Mouse (Mus musculus) intestine, embryonic 15.5 days (tissue): ENCODE measurements around the gene Pi16. TPM values are rescaled to one million over a fixed set of nuclear protein-coding genes. Genes with fewer than 3 reads are reported as not detected.

Experiments
- ATAC-seq: fragments of 200-750 bp; cut with Nextera tagmentation; 2 replicates; pipeline ENCODE4 v1.8.0; 2017; ENCODE audit warnings: moderate TSS enrichment, moderate library complexity
- H3K27ac ChIP-seq: fragments of 300-500 bp; sonication (generic); 2 replicates; pipeline ENCODE4 v1.5.1; 2015; ENCODE audit warnings: mild to moderate bottlenecking, inconsistent platforms
- H3K27me3 ChIP-seq: fragments of 300-500 bp; sonication (generic); replicated peaks from 2 replicates; pipeline ENCODE4 v1.6.1; 2015; ENCODE audit warnings: inconsistent platforms
- H3K36me3 ChIP-seq: fragments of 300-500 bp; sonication (generic); 2 replicates; pipeline ENCODE4 v1.6.1; 2015; ENCODE audit warnings: inconsistent platforms
- H3K4me1 ChIP-seq: fragments of 300-500 bp; sonication (generic); replicated peaks from 2 replicates; pipeline ENCODE4 v1.6.1; 2015; ENCODE audit warnings: inconsistent platforms
- H3K4me2 ChIP-seq: fragments of 300-500 bp; sonication (generic); replicated peaks from 2 replicates; pipeline ENCODE4 v1.6.1; 2015; ENCODE audit warnings: mild to moderate bottlenecking, inconsistent platforms
- H3K4me3 ChIP-seq: fragments of 300-500 bp; sonication (generic); replicated peaks from 2 replicates; pipeline ENCODE4 v1.5.1; 2015; ENCODE audit warnings: inconsistent platforms
- H3K9ac ChIP-seq: fragments of 300-500 bp; sonication (generic); 2 replicates; pipeline ENCODE4 v1.6.1; 2015; ENCODE audit warnings: inconsistent platforms
- H3K9me3 ChIP-seq: fragments of 300-500 bp; sonication (generic); 2 replicates; pipeline ENCODE4 v1.6.1; 2016; ENCODE audit warnings: inconsistent platforms
- WGBS: fragments of 180-500 bp; shearing (Covaris S2); methylation state at CpG from one replicate; pipeline ENCODE4 v1.1.7; 2015; 5-methylcytosine and 5-hydroxymethylcytosine counted together
- polyA plus RNA-seq: library from polyadenylated mRNA; unstranded; fragments of >200 nt; fragmentation: Nextera tagmentation; extraction: Ambion mirVana; gene quantifications from 2 replicates; pipeline ENCODE4 v1.2.1, GENCODE M21; 2015

Gene Pi16
- polyA plus RNA-seq, 1 experiment from 2014 or later: 0.72 TPM

DNA sequence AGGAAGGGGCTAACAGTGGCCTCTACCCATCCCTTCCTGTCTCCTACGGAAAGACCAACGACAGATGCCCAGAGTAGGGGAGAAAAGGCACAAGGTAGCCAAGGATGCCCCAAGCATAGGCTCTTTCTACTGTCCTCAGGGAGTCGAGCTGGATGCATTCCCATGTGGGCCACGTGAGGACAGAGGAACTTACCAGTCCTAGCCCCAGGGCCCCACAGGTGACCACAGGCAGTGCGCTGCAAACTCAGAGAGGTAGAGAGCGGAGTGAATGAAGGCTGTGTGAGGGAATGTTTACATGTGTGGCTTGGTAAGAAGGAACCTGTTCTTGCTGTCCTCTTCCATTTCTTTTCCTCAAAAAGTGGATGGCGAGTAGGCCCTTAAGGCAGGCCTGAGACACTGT is 11.6 kb upstream of the Pi16 start:
- ATAC-seq: no peak
- no peak overlapping the region for H3K4me3 ChIP-seq
- H3K9me3 ChIP-seq: no peaks in the 10 kb centered on the region
- H3K27ac ChIP-seq: no peak overlapping the region
- no peaks in the 10 kb centered on the region for H3K36me3 ChIP-seq
- 65% methylated on average over 7 of the region's 7 CpGs for WGBS
- no peak overlapping the region for H3K4me2 ChIP-seq
- H3K27me3 ChIP-seq: no peaks in the 10 kb centered on the region
- peaks cover 18% of the 10 kb centered on the region for H3K4me1 ChIP-seq
- no peak overlapping the region for H3K9ac ChIP-seq

DNA sequence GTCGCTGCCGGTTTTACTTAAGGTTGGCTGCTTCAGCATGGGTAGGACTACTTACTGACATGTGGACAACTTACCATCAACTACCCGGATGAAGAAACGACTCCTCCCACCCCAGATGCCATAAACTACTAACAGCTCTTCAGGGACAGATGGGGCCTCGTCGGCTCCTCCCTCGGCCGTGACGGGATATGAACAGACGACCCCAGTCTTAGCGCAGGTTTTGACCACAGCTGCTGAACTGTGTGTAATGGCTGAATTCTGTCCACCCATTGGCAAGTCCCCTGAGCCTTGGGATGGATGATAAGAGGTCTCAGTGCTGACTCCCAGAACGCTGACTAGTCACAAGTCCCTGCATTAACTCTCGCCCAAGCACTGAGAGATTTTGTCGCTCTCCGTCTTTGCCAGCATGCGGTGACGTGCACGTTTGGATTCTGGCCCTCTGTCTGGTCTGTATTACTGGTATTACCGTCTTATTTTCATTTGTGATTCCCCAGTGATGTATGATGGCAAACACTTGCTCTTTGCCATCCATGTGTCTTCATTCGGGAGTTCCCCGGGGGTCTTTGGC is 7.3 kb upstream of the Pi16 start:
- Histone ChIP-seq H3K27me3 (no peaks in the 10 kb centered on the region), H3K9me3 (no peaks in the 10 kb centered on the region), H3K27ac (no peak overlapping the region), H3K36me3 (no peaks in the 10 kb centered on the region), H3K4me3 (no peak overlapping the region), H3K4me1 (peaks cover 6% of the 10 kb centered on the region), H3K9ac (no peak overlapping the region), H3K4me2 (no peak overlapping the region)
- no peak for ATAC-seq
- WGBS: 72% methylated on average over 21 of the region's 21 CpGs

DNA sequence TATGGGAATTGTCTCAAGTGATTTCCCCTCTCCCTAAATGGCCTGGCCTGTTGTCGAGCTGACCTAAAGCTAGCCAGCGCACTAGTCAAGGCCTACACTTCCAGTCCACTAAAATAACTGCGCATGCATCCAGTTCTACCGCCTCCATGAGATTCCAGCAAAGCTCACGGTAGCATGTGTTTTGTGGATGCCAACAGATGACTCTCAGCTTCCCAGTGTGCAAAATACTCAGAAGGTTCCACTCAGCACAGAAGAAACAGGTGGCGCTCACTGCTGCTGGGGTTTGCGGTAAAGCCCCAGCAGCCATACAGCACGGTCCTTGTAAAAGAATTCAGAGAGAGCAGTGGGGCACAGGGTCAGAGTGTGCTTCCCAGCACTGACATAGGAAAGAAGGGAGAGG is 5.9 kb upstream of the Pi16 start:
- H3K27me3 ChIP-seq: no peaks in the 10 kb centered on the region
- no peak for ATAC-seq
- no peaks in the 10 kb centered on the region for H3K36me3 ChIP-seq
- H3K4me2 ChIP-seq: no peak overlapping the region
- H3K4me1 ChIP-seq: no peaks in the 10 kb centered on the region
- H3K9me3 ChIP-seq: no peaks in the 10 kb centered on the region
- no peak overlapping the region for H3K4me3 ChIP-seq
- no peak overlapping the region for H3K9ac ChIP-seq
- 92% methylated on average over 8 of the region's 8 CpGs for WGBS
- no peak overlapping the region for H3K27ac ChIP-seq

DNA sequence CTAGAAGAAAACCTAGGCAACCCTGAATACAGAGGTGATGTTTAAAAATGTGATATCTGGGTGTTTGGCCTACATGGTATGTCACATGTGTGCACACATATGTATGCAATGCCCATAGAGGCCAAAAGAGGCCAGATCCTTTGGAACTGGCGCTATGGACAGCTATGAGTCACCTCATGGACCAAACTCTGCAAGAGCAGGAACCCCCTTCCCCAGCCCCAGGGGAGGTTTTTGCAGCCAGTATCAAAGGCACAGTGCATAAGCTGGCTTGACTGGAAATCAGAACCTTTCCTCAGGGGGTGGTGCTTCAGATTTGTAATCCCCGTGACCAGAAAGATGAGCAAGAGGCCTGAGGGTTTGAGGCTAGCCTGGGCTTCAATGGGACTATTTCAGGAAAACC is 5.4 kb upstream of the Pi16 start:
- H3K9ac ChIP-seq: no peak overlapping the region
- no peak for ATAC-seq
- 90% methylated on average over 2 of the region's 2 CpGs for WGBS

DNA sequence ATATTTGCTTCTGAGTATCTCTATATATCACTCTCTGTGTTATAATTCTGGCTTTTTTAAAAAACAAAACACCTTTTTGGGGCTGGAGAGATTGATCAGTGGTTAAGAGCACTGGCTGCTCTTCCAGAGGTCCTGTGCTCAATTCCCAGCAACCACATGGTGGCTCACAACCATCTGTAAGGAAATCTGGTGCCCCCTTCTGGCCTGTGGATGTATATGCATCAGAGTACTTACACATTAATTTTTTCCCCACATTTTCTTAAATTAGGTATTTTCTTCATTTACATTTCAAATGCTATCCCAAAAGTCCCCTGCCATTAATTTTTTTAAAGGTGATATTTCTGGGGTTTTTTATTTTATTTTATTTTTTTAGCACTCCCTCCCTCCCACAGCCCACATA is 4.2 kb upstream of the Pi16 start:
- ATAC-seq: no peak
- H3K9ac ChIP-seq: no peak overlapping the region
- H3K9me3 ChIP-seq: no peaks in the 10 kb centered on the region
- no peak overlapping the region for H3K4me2 ChIP-seq
- H3K36me3 ChIP-seq: no peaks in the 10 kb centered on the region
- H3K27ac ChIP-seq: no peak overlapping the region
- no peaks in the 10 kb centered on the region for H3K4me1 ChIP-seq
- H3K27me3 ChIP-seq: no peaks in the 10 kb centered on the region
- H3K4me3 ChIP-seq: no peak overlapping the region

More for the DNA sequence above, 5.4 kb upstream of the Pi16 start:
- Histone ChIP-seq H3K4me1 (no peaks in the 10 kb centered on the region), H3K4me3 (no peak overlapping the region), H3K27ac (no peak overlapping the region), H3K36me3 (no peaks in the 10 kb centered on the region), H3K4me2 (no peak overlapping the region), H3K9me3 (no peaks in the 10 kb centered on the region), H3K27me3 (no peaks in the 10 kb centered on the region)

DNA sequence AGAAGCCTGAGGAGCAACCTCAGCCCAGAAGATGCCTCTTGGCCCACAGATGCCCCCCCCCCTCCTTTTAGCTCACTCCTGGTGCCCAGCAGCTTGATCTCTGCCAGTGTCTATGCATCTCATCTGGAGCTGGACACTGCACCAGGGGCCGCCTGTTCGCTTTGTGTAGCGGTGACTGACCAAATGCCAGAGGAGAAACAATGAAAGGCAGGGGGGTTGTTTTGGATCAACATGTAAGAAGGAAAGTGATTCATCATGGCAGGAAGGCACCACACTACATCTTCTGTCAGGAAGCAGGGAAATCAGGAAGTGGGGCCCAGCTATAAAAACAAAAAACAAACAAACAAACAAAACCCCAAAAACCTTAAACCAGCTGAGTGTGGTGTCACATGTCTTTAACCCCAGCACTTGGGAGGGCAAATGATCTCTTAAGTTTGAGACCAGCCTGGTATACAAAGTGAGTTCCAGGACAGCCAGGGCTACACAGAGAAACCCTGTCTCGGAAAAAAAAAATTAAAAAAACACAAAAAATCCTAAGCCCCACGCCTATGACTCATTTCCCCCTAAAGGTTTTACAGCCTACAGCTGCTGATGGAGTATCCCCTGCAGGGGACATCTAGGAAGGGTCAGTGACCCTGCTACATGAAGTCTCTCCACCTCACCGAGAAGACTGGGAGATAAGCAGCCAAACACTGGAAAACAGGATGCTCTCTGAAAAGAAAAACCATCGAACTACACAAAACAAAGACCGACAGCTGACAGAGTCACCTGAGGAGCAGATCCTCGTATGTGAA is 1.6 kb upstream of the Pi16 start:
- 0 out of 2 replicates have a peak overlapping the region, but pooled peaks have one; percentile 22 for H3K27ac ChIP-seq
- H3K36me3 ChIP-seq: no peaks in the 10 kb centered on the region
- H3K27me3 ChIP-seq: peaks cover 8% of the 10 kb centered on the region; the same call in 1 of the 2 replicates
- H3K9ac ChIP-seq: no peak overlapping the region
- H3K4me3 ChIP-seq: no peak overlapping the region
- no peak for ATAC-seq
- 46% methylated on average over 9 of the region's 9 CpGs for WGBS
- H3K9me3 ChIP-seq: no peaks in the 10 kb centered on the region
- no peak overlapping the region for H3K4me2 ChIP-seq
- H3K4me1 ChIP-seq: 0 out of 2 replicates have a peak, but pooled peaks cover 3% of the 10 kb centered on the region

DNA sequence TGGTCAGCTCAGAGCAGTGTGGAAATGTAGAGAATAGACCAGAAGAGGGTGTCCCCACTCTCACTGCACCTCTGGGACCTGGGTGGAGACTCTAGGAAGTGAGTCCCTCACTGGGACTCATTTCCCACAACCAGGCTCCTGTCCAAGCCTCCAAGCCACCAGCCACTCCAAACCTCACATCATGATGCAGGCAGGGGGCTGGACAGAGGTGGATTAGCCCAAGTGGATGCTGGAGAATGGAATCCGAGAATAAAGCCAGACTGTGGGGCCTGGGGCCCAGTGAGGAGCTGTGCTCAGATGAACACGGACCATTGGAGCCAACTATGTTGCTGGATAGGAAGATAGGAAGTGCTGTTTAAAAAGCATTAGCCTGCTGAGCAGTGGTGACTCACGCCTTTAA is 589 bp upstream of the Pi16 start:
- Histone ChIP-seq H3K4me3 (no peak overlapping the region), H3K27me3 (peaks cover 11% of the 10 kb centered on the region; the same call in 1 of the 2 replicates), H3K9ac (no peak overlapping the region), H3K27ac (no peak overlapping the region), H3K36me3 (no peaks in the 10 kb centered on the region), H3K4me1 (0 out of 2 replicates have a peak, but pooled peaks cover 3% of the 10 kb centered on the region), H3K4me2 (no peak overlapping the region), H3K9me3 (no peaks in the 10 kb centered on the region)
- 77% methylated on average over 3 of the region's 3 CpGs for WGBS
- no peak for ATAC-seq

DNA sequence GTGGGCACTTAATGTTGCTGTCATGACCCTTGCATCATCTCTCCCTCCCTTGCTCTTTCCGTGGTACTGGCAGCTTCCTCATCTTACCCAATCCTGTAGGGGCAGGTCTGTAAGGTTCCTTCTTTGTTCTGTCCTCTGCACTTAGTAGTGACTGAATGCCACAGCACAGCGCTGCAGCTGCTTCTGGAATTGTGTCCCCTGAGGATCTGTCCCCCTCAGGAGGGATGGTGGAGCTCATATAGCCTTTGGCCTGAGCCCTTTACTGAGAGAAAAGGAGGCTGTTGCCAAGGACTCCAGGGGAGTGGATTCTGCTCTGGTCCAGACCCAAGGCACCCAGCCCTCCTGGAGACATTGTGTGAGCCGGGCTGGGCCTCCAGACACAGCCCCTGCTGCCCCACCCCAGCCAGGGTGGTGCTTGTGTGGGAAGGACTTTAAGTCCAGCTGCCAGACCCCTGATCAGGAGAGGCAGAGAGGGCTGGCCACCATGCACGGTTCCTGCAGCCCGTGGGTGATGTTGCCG is 1.3 kb downstream of the Pi16 start:
- 47% methylated on average over 6 of the region's 6 CpGs for WGBS
- H3K27me3 ChIP-seq: peaks cover 20% of the 10 kb centered on the region
- H3K4me1 ChIP-seq: 0 out of 2 replicates have a peak, but pooled peaks cover 11% of the 10 kb centered on the region
- no peaks in the 10 kb centered on the region for H3K9me3 ChIP-seq
- H3K9ac ChIP-seq: no peak overlapping the region
- ATAC-seq: no peak
- no peaks in the 10 kb centered on the region for H3K36me3 ChIP-seq
- no peak overlapping the region for H3K27ac ChIP-seq
- no peak overlapping the region for H3K4me2 ChIP-seq
- no peak overlapping the region for H3K4me3 ChIP-seq

DNA sequence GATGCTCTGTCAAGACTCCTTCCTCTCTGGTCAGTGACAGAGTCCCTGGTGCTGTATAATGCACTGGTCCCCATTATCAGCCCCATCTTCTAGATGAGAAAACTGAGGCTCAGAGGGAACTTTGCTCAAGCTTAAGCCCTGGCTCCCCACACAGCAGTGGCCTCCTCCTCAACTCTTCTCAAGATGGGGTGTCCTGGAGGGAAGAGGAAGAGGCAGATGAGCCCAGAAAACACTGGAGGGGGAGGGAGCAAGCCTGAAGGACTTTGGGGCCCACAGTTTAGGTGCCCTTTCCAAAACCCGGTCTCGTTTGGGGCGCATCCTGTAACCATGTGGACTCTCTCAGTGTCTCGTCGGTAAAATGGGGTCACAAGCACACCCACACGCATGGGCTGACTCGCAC is 2.0 kb downstream of the Pi16 start:
- Histone ChIP-seq H3K27me3 (peaks cover 20% of the 10 kb centered on the region), H3K4me1 (0 out of 2 replicates have a peak, but pooled peaks cover 11% of the 10 kb centered on the region), H3K36me3 (no peaks in the 10 kb centered on the region), H3K9me3 (no peaks in the 10 kb centered on the region), H3K27ac (no peak overlapping the region), H3K4me2 (no peak overlapping the region), H3K9ac (no peak overlapping the region), H3K4me3 (no peak overlapping the region)
- no peak for ATAC-seq
- 85% methylated on average over 7 of the region's 7 CpGs for WGBS

DNA sequence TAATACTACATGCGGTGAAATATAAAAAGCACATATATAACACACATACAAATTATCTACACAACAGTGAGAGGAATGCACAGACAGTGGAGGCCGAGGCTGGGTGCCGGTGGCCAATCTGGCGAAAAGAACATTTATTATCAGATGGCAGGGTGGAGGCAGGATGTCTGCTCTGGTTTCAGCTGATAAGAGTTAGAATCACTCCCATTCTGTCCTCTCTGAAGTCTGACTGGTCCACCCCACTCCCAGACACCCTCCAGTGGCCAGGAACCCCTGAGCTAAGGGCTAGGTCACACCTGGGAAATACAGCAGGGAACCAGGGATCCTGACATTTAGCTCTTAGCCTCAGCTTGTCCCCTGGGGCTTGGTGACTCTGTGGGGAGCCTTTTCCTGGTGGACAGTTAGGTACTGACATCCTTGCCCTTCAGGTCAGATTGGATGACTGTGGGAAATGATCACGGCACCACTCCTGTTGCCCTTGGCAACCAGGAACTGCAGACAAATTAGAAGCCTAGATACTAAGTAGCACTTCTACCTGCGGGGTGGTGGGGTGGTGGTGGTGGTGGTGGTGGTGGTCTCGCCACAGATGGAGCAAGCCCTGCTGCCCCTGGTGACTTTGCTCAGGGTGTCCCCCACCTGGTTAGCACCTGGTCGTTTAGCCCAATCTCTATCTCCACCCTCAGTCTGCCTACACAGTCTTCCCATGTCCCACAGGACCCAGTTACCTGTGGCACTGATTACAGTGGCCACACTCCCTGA is 2.6 kb downstream of the Pi16 start:
- no peaks in the 10 kb centered on the region for H3K36me3 ChIP-seq
- 0 out of 2 replicates have a peak, but pooled peaks cover 11% of the 10 kb centered on the region for H3K4me1 ChIP-seq
- no peak overlapping the region for H3K4me2 ChIP-seq
- 51% methylated on average over 8 of the region's 8 CpGs for WGBS
- no peak for ATAC-seq
- H3K9me3 ChIP-seq: no peaks in the 10 kb centered on the region
- no peak overlapping the region for H3K27ac ChIP-seq
- H3K9ac ChIP-seq: no peak overlapping the region
- peaks cover 20% of the 10 kb centered on the region for H3K27me3 ChIP-seq
- H3K4me3 ChIP-seq: no peak overlapping the region

DNA sequence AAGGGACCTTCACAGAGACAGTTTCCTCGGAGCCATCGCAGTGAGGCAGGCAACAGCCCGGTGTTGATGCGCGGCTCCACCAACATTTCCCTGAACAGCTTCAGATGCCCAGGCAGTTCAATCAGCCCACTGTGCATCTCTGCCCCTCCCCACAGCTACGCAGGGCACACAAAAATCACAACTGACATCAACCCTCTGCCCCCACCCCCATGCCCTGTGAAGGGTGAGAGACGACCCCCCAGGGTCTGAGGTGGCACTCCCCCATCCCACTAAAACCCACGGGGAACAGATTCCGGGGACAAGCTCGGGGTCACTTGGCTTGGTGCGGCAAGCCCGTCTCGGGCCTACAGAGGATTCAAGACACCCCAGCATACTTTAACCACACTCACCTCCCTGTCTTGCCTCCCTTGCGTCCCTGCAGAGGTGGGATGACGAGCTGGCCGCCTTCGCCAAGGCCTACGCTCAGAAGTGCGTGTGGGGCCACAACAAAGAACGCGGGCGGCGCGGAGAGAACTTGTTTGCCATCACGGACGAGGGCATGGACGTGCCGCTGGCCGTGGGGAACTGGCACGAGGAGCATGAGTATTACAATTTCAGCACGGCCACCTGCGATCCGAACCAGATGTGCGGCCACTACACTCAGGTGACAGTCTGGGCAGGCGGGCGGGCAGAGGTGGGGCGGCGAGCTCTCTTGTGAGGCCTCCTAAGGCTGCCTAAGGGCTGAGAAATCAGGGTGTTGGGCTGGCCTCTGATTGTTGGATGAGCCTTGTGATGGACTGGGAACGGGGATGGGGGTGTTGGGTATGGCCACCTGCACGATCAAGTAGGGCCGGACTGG is 4.5 kb downstream of the Pi16 start:
- 26% methylated on average over 41 of the region's 41 CpGs for WGBS
- H3K4me1 ChIP-seq: peaks cover 18% of the 10 kb centered on the region; the same call in 1 of the 2 replicates
- no peaks in the 10 kb centered on the region for H3K9me3 ChIP-seq
- no peak overlapping the region for H3K27ac ChIP-seq
- peak overlapping the region; percentile 52 for H3K4me2 ChIP-seq
- ATAC-seq: peak; percentile 69
- H3K4me3 ChIP-seq: peak overlapping the region; percentile 14; the same call in 1 of the 2 replicates
- no peaks in the 10 kb centered on the region for H3K36me3 ChIP-seq
- no peak overlapping the region for H3K9ac ChIP-seq
- H3K27me3 ChIP-seq: peaks cover 20% of the 10 kb centered on the region
